31 mouse cellular contexts compared by ENCODE assay signal in the genomic region with DNA sequence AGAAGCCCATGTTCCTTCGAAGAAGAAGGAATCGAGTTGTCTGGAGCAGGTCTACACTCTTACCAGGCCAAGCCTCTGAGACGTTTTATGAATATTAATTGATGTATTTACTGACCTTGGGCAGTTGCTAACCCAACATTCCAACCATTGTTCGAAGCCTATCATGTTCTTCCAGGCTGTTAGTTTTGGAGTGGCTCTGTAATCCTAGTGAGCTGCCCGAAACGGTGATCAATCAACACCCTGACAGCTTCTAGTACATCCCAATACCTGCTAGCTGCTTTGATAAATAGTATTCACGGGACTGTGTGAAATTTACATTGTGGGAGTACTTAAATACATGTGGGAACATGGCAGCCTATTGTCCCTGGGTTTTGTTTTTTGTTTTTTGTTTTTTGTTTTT.
DNase-seq lines count a peak whose midpoint lies in the region; ATAC-seq lines count a peak whose summit lies in the region.
"Had no signal": no experiment of that assay in that cellular context is flagged by ENCODE, and none has a peak within 500 bp of the region (broad histone marks: within the 10 kb centered on the region; RNA-seq: fewer than 3 reads in every experiment).

No protein-coding gene starts in this region.

- peaks cover 25% of the 10 kb centered on the region; the same call in 1 of the 2 replicates for H3K4me1 ChIP-seq in hindbrain, embryonic 10.5 days (replicated peaks)
- no peaks in the 10 kb centered on the region for H3K4me1 ChIP-seq in hindbrain, embryonic 11.5 days (replicated peaks; ENCODE audit: control insufficient read depth, insufficient read depth, low read length)
- peaks cover 8% of the 10 kb centered on the region for H3K4me1 ChIP-seq in stomach, embryonic 16.5 days (ENCODE audit: control insufficient read depth, insufficient read depth, low read length)
- H3K4me1 ChIP-seq: liver, embryonic 13.5 days; midbrain, embryonic 15.5 days had no signal

- peak overlapping the region; percentile 12; the same call in 1 of the 2 replicates for H3K27ac ChIP-seq in hindbrain, embryonic 10.5 days
- H3K27ac ChIP-seq in hindbrain, embryonic 11.5 days (ENCODE audit: low read depth, low read length): no peak overlapping the region
- H3K27ac ChIP-seq in stomach, embryonic 16.5 days (ENCODE audit: low read length): no peak overlapping the region; the same call in 1 of the 2 replicates
- H3K27ac ChIP-seq: embryonic facial prominence, embryonic 13.5 days; hindbrain, embryonic 14.5 days; kidney, embryonic 15.5 days; limb, embryonic 15.5 days; liver, embryonic 13.5 days; macrophage; midbrain, embryonic 15.5 days had no signal

- no peak overlapping the region for H3K9ac ChIP-seq in hindbrain, embryonic 11.5 days (ENCODE audit: low read depth, low read length)
- H3K9ac ChIP-seq in stomach, embryonic 16.5 days (ENCODE audit: low read length): no peak overlapping the region
- H3K9ac ChIP-seq: embryonic facial prominence, embryonic 13.5 days; hindbrain, embryonic 14.5 days; kidney, embryonic 15.5 days; limb, embryonic 15.5 days; liver, embryonic 13.5 days; midbrain, embryonic 15.5 days had no signal

- H3K36me3 ChIP-seq in hindbrain, embryonic 10.5 days: no peaks in the 10 kb centered on the region
- no peaks in the 10 kb centered on the region for H3K36me3 ChIP-seq in hindbrain, embryonic 11.5 days (ENCODE audit: control insufficient read depth, insufficient read depth, low read length)
- H3K36me3 ChIP-seq in stomach, embryonic 16.5 days (ENCODE audit: control insufficient read depth, insufficient read depth, low read length): no peaks in the 10 kb centered on the region
- H3K36me3 ChIP-seq: embryonic facial prominence, embryonic 13.5 days; kidney, embryonic 15.5 days; limb, embryonic 15.5 days; liver, embryonic 13.5 days; midbrain, embryonic 15.5 days had no signal

- H3K4me2 ChIP-seq in hindbrain, embryonic 11.5 days (replicated peaks; ENCODE audit: low read depth, low read length): no peak overlapping the region
- 0 out of 2 replicates have a peak overlapping the region, but pooled peaks have one; percentile 2 for H3K4me2 ChIP-seq in stomach, embryonic 16.5 days (ENCODE audit: low read depth, low read length)
- H3K4me2 ChIP-seq: embryonic facial prominence, embryonic 13.5 days; heart, embryonic 11.5 days; hindbrain, embryonic 14.5 days; kidney, embryonic 15.5 days; limb, embryonic 15.5 days; liver, embryonic 13.5 days; midbrain, embryonic 15.5 days had no signal

- WGBS in hindbrain, embryonic 10.5 days: 51% methylated on average over 7 of the region's 7 CpGs
- 39% methylated on average over 7 of the region's 7 CpGs for WGBS in hindbrain, embryonic 11.5 days
- WGBS in stomach, embryonic 16.5 days: 28% methylated on average over 7 of the region's 7 CpGs

- no peaks in the 10 kb centered on the region for H3K27me3 ChIP-seq in hindbrain, embryonic 10.5 days (ENCODE audit: insufficient read depth, poor library complexity, severe bottlenecking)
- no peaks in the 10 kb centered on the region for H3K27me3 ChIP-seq in hindbrain, embryonic 11.5 days (ENCODE audit: control insufficient read depth, insufficient read depth, low read length)
- H3K27me3 ChIP-seq in stomach, embryonic 16.5 days (ENCODE audit: control insufficient read depth, insufficient read depth, low read length): no peaks in the 10 kb centered on the region
- H3K27me3 ChIP-seq: embryonic facial prominence, embryonic 13.5 days; kidney, embryonic 15.5 days; limb, embryonic 15.5 days; liver, embryonic 13.5 days; midbrain, embryonic 15.5 days had no signal

- DNase-seq in hindbrain, embryonic 10.5 days (ENCODE audit: low spot score): peak; percentile 24
- no peak for DNase-seq in hindbrain, embryonic 11.5 days (ENCODE audit: low spot score)
- peak; percentile 40 for DNase-seq in Muller cell, postnatal 12 days (ENCODE audit: inconsistent ontology term)
- peak; percentile 3 for DNase-seq in ZHBTc4 (ENCODE audit: low read depth, low spot score)
- no peak for DNase-seq in adrenal gland, postnatal 25 days
- DNase-seq in gastrocnemius, adult 18-20 months (ENCODE audit: low spot score): no peak
- DNase-seq: adrenal gland, adult 8-10 months; cerebellum, adult 8-10 months; cerebellum, postnatal 25 days; gastrocnemius, postnatal 10 days; heart, postnatal 36 days; kidney, postnatal 4 days; layer of hippocampus, postnatal 36 days; left cerebral cortex, postnatal 4 days; liver, embryonic 13.5 days; lung, adult 2 months; lung, postnatal 10 days; thymus, adult 18-20 months; thymus, postnatal 25 days had no signal

- no peaks in the 10 kb centered on the region for H3K9me3 ChIP-seq in hindbrain, embryonic 10.5 days
- H3K9me3 ChIP-seq in hindbrain, embryonic 11.5 days (ENCODE audit: control insufficient read depth, low read length): no peaks in the 10 kb centered on the region
- H3K9me3 ChIP-seq in stomach, embryonic 16.5 days (replicated peaks; ENCODE audit: control insufficient read depth, low read length): no peaks in the 10 kb centered on the region
- H3K9me3 ChIP-seq: embryonic facial prominence, embryonic 13.5 days; kidney, embryonic 15.5 days; limb, embryonic 15.5 days; liver, embryonic 13.5 days; midbrain, embryonic 15.5 days had no signal

- no peak overlapping the region for H3K4me3 ChIP-seq in hindbrain, embryonic 10.5 days
- H3K4me3 ChIP-seq in hindbrain, embryonic 11.5 days (ENCODE audit: low read depth, low read length): no peak overlapping the region
- H3K4me3 ChIP-seq in stomach, embryonic 16.5 days (replicated peaks; ENCODE audit: low read length): no peak overlapping the region
- H3K4me3 ChIP-seq: embryonic facial prominence, embryonic 13.5 days; erythroblast, embryonic 14.5 days; kidney, embryonic 15.5 days; limb, embryonic 15.5 days; liver, embryonic 13.5 days; midbrain, embryonic 15.5 days had no signal

- no peak; the same call in 1 of the 2 replicates for ATAC-seq in hindbrain, embryonic 11.5 days (ENCODE audit: low FRiP score)
- peak; percentile 78; the same call in 1 of the 2 replicates for ATAC-seq in stomach, embryonic 16.5 days (ENCODE audit: insufficient read depth, low FRiP score)
- ATAC-seq: CD4-positive, CD25-positive, alpha-beta regulatory T cell, adult 4 months; forebrain, embryonic 16.5 days; intestine, postnatal 0 days; midbrain, embryonic 15.5 days had no signal

Comparison
In these comparisons a context has a peak if more than half of its experiments do, and no peak if none do; other contexts are left out.
1. DNase-seq: peak in hindbrain, embryonic 10.5 days (single experiment), Muller cell, postnatal 12 days (single experiment) and ZHBTc4 (single experiment); none in hindbrain, embryonic 11.5 days (single experiment), adrenal gland, postnatal 25 days (single experiment) and gastrocnemius, adult 18-20 months (single experiment).